Mouse (Mus musculus) neural tube, embryonic 12.5 days (tissue): ENCODE measurements around the gene Sbk2. TPM values are rescaled to one million over a fixed set of nuclear protein-coding genes. Genes with fewer than 3 reads are reported as not detected.
A peak's percentile ranks its signal among the peaks of the same experiment; 100 is the strongest.

ENCODE experiments used
- ATAC-seq: fragments of 200-750 bp; cut with Nextera tagmentation; 2 replicates; pipeline ENCODE4 v1.8.0; 2017; ENCODE audit warnings: low read depth, mild to moderate bottlenecking, moderate TSS enrichment, moderate library complexity; ENCODE audit not compliant: low FRiP score
- H3K27ac ChIP-seq: fragments of 300-500 bp; sonication (generic); 2 replicates; pipeline ENCODE4 v1.5.1; 2016
- H3K27me3 ChIP-seq: fragments of 300-500 bp; sonication (generic); replicated peaks from 2 replicates; pipeline ENCODE4 v1.6.1; 2016; ENCODE audit warnings: mild to moderate bottlenecking
- H3K36me3 ChIP-seq: fragments of 300-500 bp; sonication (generic); 2 replicates; pipeline ENCODE4 v1.6.1; 2016; ENCODE audit warnings: mild to moderate bottlenecking
- H3K4me1 ChIP-seq: fragments of 300-500 bp; sonication (generic); 2 replicates; pipeline ENCODE4 v1.6.1; 2016
- H3K4me2 ChIP-seq: fragments of 300-500 bp; sonication (generic); replicated peaks from 2 replicates; pipeline ENCODE4 v1.6.1; 2016; ENCODE audit warnings: mild to moderate bottlenecking
- H3K4me3 ChIP-seq: fragments of 300-500 bp; sonication (generic); 2 replicates; pipeline ENCODE4 v1.5.1; 2016
- H3K9ac ChIP-seq: fragments of 300-500 bp; sonication (generic); 2 replicates; pipeline ENCODE4 v1.6.1; 2016; ENCODE audit warnings: mild to moderate bottlenecking
- H3K9me3 ChIP-seq: fragments of 300-500 bp; sonication (generic); 2 replicates; pipeline ENCODE4 v1.6.1; 2016; ENCODE audit warnings: mild to moderate bottlenecking
- WGBS: fragments of 180-500 bp; shearing (Covaris S2); methylation state at CpG from one replicate; pipeline ENCODE4 v1.1.7; 2016; 5-methylcytosine and 5-hydroxymethylcytosine counted together
- polyA plus RNA-seq: library from polyadenylated mRNA; unstranded; fragments of >200 nt; fragmentation: Nextera tagmentation; extraction: Ambion mirVana; gene quantifications from 2 replicates; pipeline ENCODE4 v1.2.1, GENCODE M21; 2016

The Sbk2 gene
- polyA plus RNA-seq, 1 experiment from 2014 or later, result 0.13 TPM

DNA sequence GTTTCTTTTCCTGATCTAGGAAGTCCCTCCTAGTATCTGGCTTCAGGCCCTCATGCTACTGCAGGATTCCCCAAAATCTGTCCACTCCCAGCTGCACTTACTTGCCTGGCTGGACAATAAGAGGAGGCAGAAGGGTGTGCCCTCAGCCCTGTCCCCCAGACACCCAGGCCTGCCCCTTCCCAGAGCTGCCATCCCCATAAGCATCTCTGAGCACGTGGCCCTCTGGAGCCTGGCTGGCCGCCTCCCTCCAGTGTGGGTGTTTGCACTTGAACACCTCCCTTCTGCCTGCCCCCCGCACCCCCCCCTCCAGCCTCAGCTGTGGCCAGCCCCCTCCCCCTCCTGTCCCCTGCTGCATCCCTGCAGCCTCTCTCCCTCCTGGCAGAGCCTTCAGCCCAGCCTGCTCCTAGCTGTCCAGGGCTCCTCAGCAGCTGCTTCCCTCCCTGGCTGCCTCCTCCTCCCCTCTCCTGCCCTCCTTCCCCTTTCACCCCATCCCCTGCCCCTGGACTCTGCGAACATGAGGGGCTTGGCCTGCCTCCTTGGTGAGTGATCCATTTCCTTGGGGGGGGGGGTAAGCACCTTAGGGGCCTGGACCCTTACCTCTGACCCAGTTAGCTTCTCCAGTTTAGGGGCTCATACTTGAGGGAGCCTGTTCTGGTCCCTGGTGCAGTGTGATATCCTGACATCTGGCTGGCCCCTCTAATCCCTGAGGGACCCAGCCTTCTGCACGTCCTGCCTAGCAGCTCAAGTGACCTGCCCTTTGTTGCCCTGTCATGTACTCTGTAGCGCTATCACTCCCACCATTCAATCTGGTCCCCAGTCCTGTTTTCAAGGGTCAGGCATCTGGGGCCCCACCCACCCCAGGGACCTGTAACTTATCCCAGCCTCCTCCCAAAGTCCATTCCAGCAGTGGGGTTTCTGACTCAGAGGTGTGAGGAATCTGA is 38.5 kb downstream of the Sbk2 start, which contains the start of gene Ssc5d:
Ssc5d (plus strand) TSS at position 345 of the 941 bp plus-strand sequence.
- H3K9me3 ChIP-seq, result no peaks in the 10 kb centered on the region
- peak within 1 kb of the TSS; percentile 83 for H3K4me2 ChIP-seq
- H3K27ac ChIP-seq, result peak within 1 kb of the TSS; percentile 82
- H3K9ac ChIP-seq, result peak within 1 kb of the TSS; percentile 33
- H3K27me3 ChIP-seq, result no peaks in the 10 kb centered on the region
- ATAC-seq, result peak; percentile 14
- H3K4me3 ChIP-seq, result no peak within 1 kb of the TSS
- peaks cover 6% of the 10 kb centered on the region for H3K36me3 ChIP-seq
- H3K4me1 ChIP-seq, result peaks cover 70% of the 10 kb centered on the region
- WGBS, result 9% methylated on average over 6 of the region's 6 CpGs

DNA sequence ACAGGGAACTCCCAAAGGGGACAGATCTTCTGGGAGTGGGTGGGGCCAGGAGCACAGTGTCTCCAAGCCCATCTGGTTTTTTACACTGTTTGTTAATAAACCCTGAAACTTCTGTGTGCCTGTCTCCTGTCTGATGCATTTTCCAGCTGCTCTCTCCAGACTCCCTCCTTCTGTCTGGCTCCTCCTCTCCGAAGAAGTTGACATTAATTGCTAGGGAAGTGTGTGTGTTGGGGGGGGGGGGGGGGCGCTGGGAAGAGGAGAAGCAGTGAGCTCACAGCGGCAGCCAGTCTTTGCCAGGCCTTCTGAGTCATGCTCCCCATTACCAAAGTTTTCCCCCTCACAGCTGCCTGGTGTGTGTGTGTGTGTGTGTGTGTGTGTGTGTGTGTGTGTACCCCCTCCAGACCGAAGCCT is 39.3 kb downstream of the Sbk2 start:
- peaks cover 15% of the 10 kb centered on the region for H3K36me3 ChIP-seq
- no peak overlapping the region for H3K4me3 ChIP-seq
- no peaks in the 10 kb centered on the region for H3K9me3 ChIP-seq
- 10% methylated on average over 3 of the region's 4 CpGs for WGBS
- peaks cover 72% of the 10 kb centered on the region for H3K4me1 ChIP-seq
- ATAC-seq, result no peak
- H3K27me3 ChIP-seq, result no peaks in the 10 kb centered on the region
- H3K27ac ChIP-seq, result no peak overlapping the region
- H3K9ac ChIP-seq, result no peak overlapping the region; the same call in 1 of the 2 replicates
- H3K4me2 ChIP-seq, result peak overlapping the region; percentile 83

DNA sequence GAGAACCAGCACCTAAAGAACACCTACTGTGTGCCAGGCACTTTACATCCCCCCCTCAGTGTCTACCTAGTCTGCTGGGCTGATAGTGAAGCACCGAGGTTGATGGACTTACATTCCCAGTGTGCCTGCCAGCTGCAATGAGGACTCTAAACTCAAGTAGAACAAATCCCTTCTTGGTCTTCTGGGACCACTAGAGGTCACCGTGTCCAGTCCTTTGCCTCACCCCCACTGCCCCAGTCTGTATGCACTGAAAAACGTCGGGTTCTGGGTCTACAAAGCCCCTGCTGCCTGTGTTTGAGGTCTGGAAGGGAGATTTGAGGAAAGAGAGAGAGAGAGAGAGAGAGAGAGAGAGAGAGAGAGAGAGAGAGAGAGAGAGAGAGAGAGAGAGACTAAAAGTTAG is 39.7 kb downstream of the Sbk2 start:
- Histone ChIP-seq H3K4me1 (peaks cover 72% of the 10 kb centered on the region), H3K36me3 (peaks cover 19% of the 10 kb centered on the region), H3K4me3 (no peak overlapping the region), H3K9ac (peak overlapping the region; percentile 65), H3K4me2 (peak overlapping the region; percentile 83), H3K9me3 (no peaks in the 10 kb centered on the region), H3K27ac (peak overlapping the region; percentile 82; the same call in 1 of the 2 replicates), H3K27me3 (no peaks in the 10 kb centered on the region)
- WGBS, result 3% methylated on average over 4 of the region's 4 CpGs
- ATAC-seq, result no peak

DNA sequence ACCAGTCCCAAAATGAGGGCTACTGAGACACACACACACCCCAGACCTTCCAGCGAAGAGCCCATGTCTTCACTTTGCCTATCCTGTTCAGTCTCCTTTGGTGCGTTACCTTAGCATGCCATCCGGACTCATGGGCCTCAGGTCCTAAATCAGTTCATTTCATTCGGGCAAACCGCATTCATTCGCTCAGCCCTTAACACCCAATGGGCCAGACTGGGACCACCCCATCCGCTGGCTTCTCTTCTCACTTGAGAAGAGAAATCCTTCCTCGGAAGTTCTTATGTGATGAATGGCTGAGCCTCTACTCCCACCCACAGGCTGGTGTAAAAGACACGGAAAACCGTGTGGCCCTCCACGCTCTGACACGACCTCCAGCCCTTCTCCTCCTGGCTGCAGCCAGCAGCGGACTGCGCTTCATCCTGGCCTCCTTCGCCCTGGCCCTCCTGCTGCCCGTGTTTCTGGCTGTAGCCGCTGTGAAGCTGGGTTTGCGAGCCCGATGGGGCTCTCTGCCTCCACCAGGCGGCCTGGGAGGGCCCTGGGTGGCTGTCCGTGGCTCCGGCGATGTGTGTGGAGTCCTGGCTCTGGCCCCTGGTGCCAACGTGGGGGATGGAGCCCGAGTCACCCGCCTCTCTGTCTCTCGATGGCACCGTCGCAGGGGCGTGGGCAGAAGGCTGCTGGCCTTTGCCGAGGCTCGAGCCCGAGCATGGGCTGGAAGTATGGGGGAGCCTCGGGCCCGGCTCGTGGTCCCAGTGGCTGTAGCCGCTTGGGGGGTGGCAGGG is 40.4 kb downstream of the Sbk2 start:
- no peaks in the 10 kb centered on the region for H3K9me3 ChIP-seq
- WGBS, result 3% methylated on average over 37 of the region's 37 CpGs
- H3K4me2 ChIP-seq, result peak overlapping the region; percentile 83
- H3K9ac ChIP-seq, result peak overlapping the region; percentile 65
- H3K27me3 ChIP-seq, result no peaks in the 10 kb centered on the region
- ATAC-seq, result no peak
- peaks cover 26% of the 10 kb centered on the region for H3K36me3 ChIP-seq
- peak overlapping the region; percentile 38 for H3K4me3 ChIP-seq
- peaks cover 72% of the 10 kb centered on the region for H3K4me1 ChIP-seq
- H3K27ac ChIP-seq, result peak overlapping the region; percentile 82

DNA sequence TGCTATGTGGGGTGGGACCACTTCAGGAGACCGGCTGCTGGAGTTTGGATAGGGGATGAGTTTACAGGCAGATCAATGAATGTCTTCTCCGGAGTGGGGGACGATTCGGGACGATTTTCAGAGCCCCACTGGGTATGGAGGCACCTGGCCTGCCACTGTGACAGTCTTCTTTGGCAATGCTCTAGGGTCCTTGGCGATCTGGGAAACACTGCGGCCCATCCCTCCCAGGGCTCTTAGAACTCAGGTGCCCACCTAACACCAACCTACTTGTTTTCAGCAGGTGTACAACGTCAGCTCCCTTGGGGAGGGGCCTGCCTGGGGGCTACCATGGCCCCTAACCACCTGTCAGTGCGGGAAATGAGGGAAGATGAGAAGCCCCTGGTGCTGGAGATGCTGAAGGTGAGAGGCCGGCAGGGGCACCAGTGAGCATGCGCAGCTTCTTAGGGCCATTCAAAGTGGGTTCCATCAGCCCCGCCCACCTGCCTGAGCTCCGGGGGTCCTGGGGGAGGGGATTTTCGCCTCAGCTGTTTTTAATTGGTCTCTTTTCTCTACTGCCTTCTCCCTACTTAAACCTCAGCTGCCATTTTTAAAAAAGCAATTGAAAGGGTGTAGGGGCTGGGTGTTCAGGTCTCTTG is 41.2 kb downstream of the Sbk2 start:
- peak; percentile 65 for ATAC-seq
- peak overlapping the region; percentile 83 for H3K4me2 ChIP-seq
- H3K4me3 ChIP-seq, result peak overlapping the region; percentile 38
- peak overlapping the region; percentile 95 for H3K27ac ChIP-seq
- no peaks in the 10 kb centered on the region for H3K9me3 ChIP-seq
- peaks cover 69% of the 10 kb centered on the region for H3K4me1 ChIP-seq
- under 1% methylated on average over 14 of the region's 14 CpGs for WGBS
- no peaks in the 10 kb centered on the region for H3K27me3 ChIP-seq
- peaks cover 32% of the 10 kb centered on the region for H3K36me3 ChIP-seq
- peak overlapping the region; percentile 56 for H3K9ac ChIP-seq

DNA sequence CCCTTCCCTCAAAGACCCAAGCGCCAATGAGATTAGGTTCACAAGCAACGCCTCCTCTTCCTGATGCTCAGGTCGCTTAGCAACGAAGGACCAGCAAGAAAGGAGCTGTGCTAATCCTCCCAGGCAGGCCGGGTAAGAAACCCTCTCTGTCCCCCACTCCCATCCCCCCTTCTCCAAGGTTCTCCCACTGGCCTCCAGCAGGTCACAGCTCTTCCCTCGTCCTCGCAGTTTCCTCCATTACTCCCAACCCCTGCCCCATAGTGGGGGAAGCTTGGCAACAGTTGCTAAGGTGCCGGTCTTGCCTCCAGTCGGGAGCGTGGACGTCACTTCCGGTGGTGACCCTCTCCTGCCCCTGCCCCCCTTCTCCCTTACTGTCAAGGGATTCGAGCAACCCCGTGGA is 41.7 kb downstream of the Sbk2 start:
- Histone ChIP-seq H3K9me3 (no peaks in the 10 kb centered on the region), H3K27ac (peak overlapping the region; percentile 95), H3K27me3 (no peaks in the 10 kb centered on the region), H3K4me1 (peaks cover 69% of the 10 kb centered on the region), H3K4me3 (peak overlapping the region; percentile 38), H3K36me3 (peaks cover 38% of the 10 kb centered on the region), H3K4me2 (peak overlapping the region; percentile 83), H3K9ac (peak overlapping the region; percentile 56)
- ATAC-seq, result peak; percentile 80
- WGBS, result under 1% methylated on average over 14 of the region's 14 CpGs

DNA sequence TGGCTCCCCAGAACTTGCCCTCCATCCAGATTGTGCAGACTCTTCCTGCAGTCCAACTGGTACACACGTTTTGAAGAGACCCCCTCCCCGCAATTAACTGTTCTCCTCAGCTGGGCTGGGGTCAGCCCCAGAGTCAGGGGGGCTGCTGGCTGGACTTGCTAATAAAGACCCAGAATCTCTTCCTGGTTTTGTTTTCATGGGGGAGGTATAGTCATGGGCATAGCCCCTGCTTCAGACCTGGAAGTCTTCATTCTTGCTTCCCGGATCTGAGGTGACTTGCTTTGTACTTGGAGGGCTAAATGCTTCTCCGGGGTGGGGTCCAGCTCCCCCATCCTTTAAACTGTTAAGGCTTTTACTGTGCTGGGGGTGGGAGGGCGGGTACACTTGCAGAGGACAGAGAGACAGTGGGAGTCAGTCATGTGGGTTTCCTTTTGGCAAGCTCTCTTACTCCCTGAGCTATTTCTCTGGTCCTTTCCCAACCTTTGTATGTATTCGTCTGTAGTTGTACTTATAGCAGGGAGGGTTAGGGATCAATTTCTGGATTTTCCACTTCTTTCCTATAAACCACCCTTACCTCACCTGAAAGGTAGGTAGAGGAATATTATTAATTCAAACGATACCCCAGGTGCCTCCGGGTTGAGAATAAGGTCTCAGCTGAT is 42.3 kb downstream of the Sbk2 start, which contains the start of gene Nat14:
Nat14 (plus strand) TSS at position 205 of the 659 bp plus-strand sequence.
- Histone ChIP-seq H3K27ac (peak within 1 kb of the TSS; percentile 95), H3K4me2 (peak within 1 kb of the TSS; percentile 83), H3K9ac (peak within 1 kb of the TSS; percentile 56), H3K36me3 (peaks cover 39% of the 10 kb centered on the region), H3K9me3 (no peaks in the 10 kb centered on the region), H3K27me3 (no peaks in the 10 kb centered on the region), H3K4me1 (peaks cover 67% of the 10 kb centered on the region), H3K4me3 (peak within 1 kb of the TSS; percentile 38)
- WGBS, result 37% methylated on average over 8 of the region's 8 CpGs
- no peak for ATAC-seq

DNA sequence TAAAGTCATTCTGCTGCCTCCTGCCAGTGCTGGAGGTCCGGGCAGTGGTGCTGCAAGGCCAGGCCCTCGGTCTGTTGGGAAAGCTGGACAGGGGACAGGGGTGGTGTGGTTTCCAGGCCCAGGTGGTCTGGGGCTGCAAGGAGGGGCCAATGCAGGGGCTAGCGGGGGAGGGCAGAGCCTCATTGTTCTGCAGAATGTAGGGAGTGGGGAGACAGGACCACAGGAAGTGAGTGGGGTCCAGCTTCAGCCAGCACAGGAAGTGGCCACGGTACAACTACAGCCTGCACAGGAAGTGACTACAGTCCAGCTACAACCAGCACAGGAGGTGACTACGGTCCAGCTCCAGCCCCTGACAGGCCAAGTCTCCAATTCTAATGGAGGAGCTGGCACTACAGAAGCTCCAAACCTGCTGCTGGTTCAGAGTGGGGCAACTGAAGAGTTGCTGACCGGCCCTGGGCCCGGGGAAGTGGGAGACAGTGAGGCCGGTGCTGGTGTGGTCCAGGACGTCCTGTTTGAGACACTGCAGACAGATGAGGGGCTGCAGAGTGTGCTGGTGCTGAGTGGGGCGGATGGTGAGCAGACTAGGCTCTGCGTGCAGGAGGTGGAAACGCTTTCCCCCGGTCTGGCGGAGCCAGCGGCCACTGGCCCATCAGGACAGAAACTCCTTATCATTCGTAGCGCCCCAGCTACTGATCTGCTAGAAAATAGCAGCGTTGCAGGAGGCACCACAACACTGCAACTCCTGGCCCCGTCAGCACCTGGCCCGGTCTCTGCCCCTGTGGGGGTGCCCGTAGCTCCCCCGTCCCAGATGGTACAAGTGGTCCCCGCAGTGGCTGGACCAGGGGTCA is 43.0 kb downstream of the Sbk2 start:
- Histone ChIP-seq H3K27ac (peak overlapping the region; percentile 95; the same call in 1 of the 2 replicates), H3K9ac (peak overlapping the region; percentile 17), H3K27me3 (no peaks in the 10 kb centered on the region), H3K4me3 (0 out of 2 replicates have a peak overlapping the region, but pooled peaks have one; percentile 1), H3K36me3 (peaks cover 39% of the 10 kb centered on the region), H3K9me3 (no peaks in the 10 kb centered on the region), H3K4me2 (peak overlapping the region; percentile 83), H3K4me1 (peaks cover 67% of the 10 kb centered on the region)
- WGBS, result 70% methylated on average over 23 of the region's 23 CpGs
- no peak for ATAC-seq

DNA sequence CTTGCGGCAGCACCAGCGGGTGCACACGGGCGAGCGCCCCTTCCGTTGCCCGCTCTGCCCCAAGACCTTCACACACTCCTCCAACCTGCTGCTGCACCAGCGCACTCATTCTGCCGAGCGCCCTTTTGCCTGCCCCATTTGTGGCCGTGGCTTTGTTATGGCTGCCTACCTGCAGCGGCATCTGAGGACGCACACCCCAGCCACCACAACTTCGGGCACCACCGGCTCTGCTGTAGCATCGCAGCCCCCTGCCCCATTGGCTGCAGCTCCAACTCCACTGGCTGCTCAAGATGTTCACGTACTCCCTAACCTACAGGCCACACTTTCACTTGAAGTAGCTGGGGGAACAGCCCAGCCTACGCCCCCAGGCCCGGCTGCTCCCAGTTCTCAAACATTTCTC is 43.7 kb downstream of the Sbk2 start:
- Histone ChIP-seq H3K9me3 (no peaks in the 10 kb centered on the region), H3K27ac (no peak overlapping the region), H3K36me3 (peaks cover 39% of the 10 kb centered on the region), H3K4me2 (no peak overlapping the region), H3K9ac (peak overlapping the region; percentile 17; the same call in 1 of the 2 replicates), H3K4me3 (no peak overlapping the region), H3K4me1 (peaks cover 63% of the 10 kb centered on the region), H3K27me3 (no peaks in the 10 kb centered on the region)
- WGBS, result 91% methylated on average over 19 of the region's 19 CpGs
- no peak for ATAC-seq

DNA sequence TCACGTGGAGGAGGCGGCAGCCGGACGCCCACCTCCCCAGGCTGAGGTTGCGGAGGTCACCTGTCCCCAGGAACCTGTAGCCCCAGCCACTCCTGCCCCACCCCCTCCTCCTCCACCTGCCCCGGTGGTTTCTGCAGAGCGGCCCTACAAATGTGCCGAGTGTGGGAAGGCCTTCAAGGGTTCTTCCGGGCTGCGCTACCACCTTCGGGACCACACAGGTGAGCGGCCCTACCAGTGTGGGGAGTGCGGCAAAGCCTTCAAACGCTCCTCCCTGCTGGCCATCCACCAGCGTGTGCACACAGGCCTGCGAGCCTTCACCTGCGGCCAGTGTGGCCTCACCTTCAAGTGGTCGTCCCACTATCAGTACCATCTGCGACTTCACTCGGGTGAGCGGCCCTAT is 44.2 kb downstream of the Sbk2 start:
- no peak overlapping the region for H3K4me2 ChIP-seq
- ATAC-seq, result no peak
- no peaks in the 10 kb centered on the region for H3K9me3 ChIP-seq
- H3K36me3 ChIP-seq, result peaks cover 39% of the 10 kb centered on the region
- peaks cover 58% of the 10 kb centered on the region for H3K4me1 ChIP-seq
- H3K27me3 ChIP-seq, result no peaks in the 10 kb centered on the region
- peak overlapping the region; percentile 17; the same call in 1 of the 2 replicates for H3K9ac ChIP-seq
- no peak overlapping the region for H3K4me3 ChIP-seq
- 85% methylated on average over 21 of the region's 21 CpGs for WGBS
- H3K27ac ChIP-seq, result no peak overlapping the region
